Mouse (Mus musculus): ENCODE results near the gene Cul3. TPM values are rescaled to one million over a fixed set of nuclear protein-coding genes. Genes with fewer than 3 reads are reported as not detected.

Gene Cul3
- polyA plus RNA-seq, 3 experiments from 2014 or later: 21.1 to 59.9 (median 39.7) TPM

DNA sequence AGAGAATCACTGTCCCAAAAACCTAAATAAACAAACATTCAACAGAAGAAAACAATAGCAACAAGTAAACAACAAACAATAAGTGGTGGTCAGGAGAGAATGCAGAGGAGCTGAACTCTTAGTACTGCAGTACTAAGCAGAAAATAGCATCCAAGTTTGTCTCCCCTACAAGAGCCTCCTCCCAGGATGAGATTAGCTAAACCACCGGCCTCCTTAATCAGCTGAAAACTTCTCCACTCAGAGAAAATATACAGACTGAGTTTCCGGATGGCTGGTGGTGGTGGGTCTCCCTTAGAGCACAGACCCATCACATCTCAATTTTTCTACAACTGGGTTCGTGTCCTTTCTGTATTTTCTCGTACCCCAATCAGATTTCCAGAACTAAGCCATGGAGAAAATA, 47.0 kb downstream of the Cul3 start:
- no peak for ATAC-seq

- ATAC-seq: no peak
Observed at GRCm38 (mm10) chr1:80278731-80279130, 61.5 kb downstream of the Cul3 start.

GRCm38 (mm10) chr1:80260443-80260842, 79.8 kb downstream of the Cul3 start:
- no peak for ATAC-seq

GRCm38 (mm10) chr1:80258632-80259031, 81.6 kb downstream of the Cul3 start:
- no peak for ATAC-seq

DNA sequence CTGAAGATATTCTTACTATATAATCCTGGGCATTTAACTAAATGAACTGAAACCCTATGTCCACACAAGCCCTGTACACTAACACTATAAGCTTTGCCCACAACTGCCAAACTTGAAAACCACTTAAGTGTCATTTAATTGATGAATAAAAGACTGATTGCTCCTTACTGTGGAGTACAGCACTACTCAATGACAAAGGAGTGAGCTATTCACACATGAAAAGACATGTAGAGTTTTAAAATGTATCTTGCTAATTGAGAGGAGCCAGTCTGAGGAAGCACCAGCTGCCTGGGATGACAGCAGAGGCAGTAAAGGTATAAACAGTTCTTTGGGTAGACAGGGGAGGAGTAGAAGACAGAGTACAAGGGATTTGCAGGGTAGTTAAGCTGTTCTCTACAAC, 87.0 kb downstream of the Cul3 start:
- no peak for ATAC-seq

GRCm38 (mm10) chr1:80250247-80250646, 90.0 kb downstream of the Cul3 start:
- ATAC-seq: no peak

DNA sequence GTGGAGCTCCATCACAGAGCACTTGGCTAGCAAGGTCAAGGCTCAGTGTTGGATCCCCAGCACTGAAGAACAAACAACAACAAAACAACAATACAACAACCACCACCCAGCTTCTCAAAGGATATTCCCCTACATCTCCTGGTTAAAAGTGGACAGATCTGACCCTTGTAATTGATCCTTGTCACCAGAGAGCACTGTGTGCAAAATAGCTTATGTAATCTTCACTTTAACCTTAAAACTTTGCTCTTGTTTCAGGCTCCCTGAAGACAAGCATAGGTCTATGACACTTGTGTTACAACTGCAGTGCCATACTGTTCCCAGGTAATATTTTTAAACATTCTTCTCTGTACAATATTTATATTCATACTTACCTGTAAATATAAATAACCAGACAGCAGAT, 93.1 kb downstream of the Cul3 start:
- no peak for ATAC-seq

GRCm38 (mm10) chr1:80244123-80244522, 96.2 kb downstream of the Cul3 start:
- no peak for ATAC-seq

- no peak for ATAC-seq
Observed at GRCm38 (mm10) chr1:80241579-80241978, 98.7 kb downstream of the Cul3 start.

DNA sequence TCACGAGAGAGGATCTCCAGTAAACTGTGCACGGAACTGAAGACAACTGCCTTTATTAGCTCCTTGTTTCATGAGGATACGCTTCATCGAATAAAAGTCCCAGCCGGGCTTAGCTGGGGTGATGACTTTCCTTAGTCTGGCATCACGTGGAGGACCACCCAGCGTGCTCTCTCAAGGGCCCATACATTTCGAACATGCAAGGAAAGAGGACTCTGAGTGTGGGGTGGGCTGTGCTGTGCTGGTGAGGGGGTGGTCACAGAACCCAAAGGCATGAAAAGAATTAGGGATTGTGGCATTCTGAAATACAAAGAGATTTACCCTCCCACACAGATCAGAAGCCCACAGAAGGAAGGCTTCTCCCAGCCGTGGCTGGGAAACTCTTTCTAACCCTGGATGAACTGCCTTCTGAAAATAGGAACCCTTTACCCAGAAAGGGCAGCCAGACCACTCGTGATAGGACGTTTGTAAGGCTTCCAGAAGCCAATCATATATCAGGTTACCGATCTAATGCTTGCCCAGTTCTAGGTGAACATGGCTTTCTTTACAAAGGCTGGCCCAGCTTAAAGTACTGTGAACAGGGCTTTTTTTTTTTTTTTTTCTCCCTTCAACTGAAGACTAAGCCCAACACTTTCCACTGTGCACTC, 100.1 kb downstream of the Cul3 start:
- no peak for ATAC-seq

- ATAC-seq: no peak
Observed at GRCm38 (mm10) chr1:80239481-80239880, 100.8 kb downstream of the Cul3 start.

DNA sequence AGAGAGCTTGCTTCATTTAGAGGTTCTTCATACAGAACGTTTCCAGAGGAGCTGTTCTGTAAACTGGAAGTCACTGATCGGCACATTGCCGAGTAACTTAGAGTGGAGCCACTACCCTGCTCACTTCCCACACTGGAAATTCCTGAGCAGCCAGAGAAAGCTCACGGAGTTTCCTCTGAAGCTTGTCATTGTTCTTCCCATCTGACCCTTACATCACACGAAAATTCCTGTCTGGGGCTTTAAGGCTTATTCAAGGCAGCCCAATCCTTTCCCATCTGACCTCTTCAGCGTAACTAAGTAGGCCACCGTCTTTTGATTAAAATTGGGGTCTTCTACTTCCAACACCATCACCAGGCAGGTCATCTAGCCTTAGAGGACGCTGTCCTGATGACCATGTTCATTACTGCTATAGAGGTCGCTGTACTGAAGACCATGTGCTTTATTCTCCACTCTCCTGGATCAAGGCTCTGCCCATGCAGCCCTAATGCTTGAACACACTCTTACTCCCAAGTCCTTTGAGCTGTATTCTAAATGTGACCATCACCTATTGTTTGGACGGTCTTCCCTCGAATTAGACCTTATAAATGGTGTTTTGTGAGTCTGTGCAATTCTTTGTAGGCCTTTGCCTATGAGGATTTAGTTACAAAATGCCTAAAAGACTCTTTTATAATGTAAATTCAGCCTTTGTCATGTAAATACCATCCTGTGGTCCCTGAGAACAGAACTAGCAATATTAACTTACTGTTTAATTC, 103.2 kb downstream of the Cul3 start:
- no peak for ATAC-seq

DNA sequence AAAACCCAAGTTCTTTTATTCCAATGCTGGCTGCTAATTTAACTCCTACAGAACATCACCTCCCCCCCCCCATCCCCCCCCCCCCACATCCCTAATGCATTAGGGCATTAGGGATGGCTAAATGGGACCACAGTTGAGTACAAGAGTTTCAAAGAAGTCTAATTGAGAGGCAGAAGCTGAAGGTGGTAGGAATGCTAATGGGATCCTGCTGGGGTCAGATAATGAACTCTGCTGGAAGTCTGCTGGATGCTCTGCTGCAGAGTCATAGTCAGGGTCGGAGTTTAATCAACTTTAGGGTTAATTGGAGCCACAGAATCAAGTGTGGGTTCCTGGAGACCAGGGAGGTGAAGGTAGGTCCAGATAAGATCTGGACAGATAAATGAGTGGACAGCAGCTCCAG, 104.2 kb downstream of the Cul3 start:
- no peak for ATAC-seq

GRCm38 (mm10) chr1:80230612-80231011, 109.7 kb downstream of the Cul3 start:
- peak; percentile 35 for ATAC-seq

DNA sequence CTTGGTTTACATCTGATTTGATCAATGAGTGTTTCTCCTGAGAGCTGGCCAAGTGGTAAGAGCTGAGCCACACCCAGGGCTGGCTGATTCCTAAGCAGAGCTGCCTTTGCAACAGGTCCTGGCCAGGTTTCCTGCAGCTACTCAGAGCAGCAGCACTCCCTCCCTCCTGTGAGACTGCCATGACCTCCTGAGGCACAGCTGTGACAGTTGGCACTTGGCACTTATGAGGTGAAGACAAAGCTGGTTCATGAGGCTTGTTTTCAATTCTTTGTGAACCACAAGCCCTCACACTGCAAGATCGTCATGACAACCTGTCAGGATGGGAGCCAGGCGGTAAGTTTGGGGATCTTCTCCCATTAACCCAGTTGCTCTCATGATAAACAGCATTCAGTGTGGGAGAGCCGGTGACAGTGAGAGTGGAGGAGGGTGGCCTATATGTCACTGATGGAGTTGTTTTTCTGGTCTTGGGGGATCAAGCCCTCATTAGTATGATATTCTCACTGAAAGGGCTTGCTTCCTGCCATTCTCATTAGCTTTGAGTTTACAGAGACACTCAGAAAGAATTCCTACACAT, 115.4 kb downstream of the Cul3 start:
- no peak for ATAC-seq

DNA sequence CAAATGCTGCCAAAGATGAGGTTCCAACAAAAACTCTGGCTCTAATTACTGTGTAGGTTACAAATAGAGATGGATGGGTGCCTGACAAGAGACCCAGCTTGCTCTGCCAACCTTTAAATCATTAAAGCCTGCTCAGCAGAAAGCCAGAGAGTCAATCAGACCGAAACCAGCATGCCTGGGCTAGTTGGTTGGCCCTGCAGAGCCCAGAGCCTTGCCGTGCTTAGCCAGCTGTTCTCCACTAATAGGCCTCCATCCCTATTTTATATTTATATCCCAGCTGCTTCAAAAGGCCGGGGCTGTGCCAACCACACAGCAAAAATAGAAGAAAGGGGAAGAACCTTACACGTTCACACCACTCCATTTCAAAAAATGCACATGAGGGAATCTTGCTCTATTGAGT, 119.1 kb downstream of the Cul3 start:
- no peak for ATAC-seq

GRCm38 (mm10) chr1:80218268-80218667, 122.0 kb downstream of the Cul3 start, which contains the start of gene Fam124b:
Gene Fam124b (minus strand): TSS chr1:80218473.
- ATAC-seq: no peak

Other genes with a start within 250 kb of the Cul3 start
- gene Fam124b, start 122.0 kb downstream of the Cul3 start, polyA plus RNA-seq (2017; shearing (Covaris generic)): 10 to 100 TPM in 2 of 3 experiments, 1 to 10 TPM in 1; 6.9 to 12.9 (median 12.5) TPM
- gene Gm45261, start 121.0 kb upstream of the Cul3 start, polyA plus RNA-seq (2017; shearing (Covaris generic)): not detected

Measured in inflammation-experienced regulatory T-cells, adult 6 months (primary cell).